Mouse (Mus musculus): ENCODE measurements around the gene Ssh2. TPM values are rescaled to one million over a fixed set of nuclear protein-coding genes. Genes with fewer than 3 reads are reported as not detected.

Ssh2 gene
- polyA plus RNA-seq, 1 experiment from 2014 or later = 8.4 TPM

GRCm38 (mm10) chr11:77467157-77467556 is 251.1 kb downstream of the Ssh2 start:
- peak overlapping the region; percentile 29; the same call in 1 of the 2 replicates for H3K4me2 ChIP-seq (ENCODE audit: low read depth, low read length)
- peaks cover 47% of the 10 kb centered on the region for H3K27me3 ChIP-seq (ENCODE audit: control insufficient read depth, insufficient read depth, low read length)
- H3K9me3 ChIP-seq (replicated peaks; ENCODE audit: control insufficient read depth, low read length) = no peaks in the 10 kb centered on the region
- no peak overlapping the region for H3K27ac ChIP-seq (ENCODE audit: low read length)
- no peak overlapping the region for H3K9ac ChIP-seq (ENCODE audit: low read length)
- H3K4me3 ChIP-seq (replicated peaks; ENCODE audit: low read length) = no peak overlapping the region
- H3K4me1 ChIP-seq (ENCODE audit: control insufficient read depth, insufficient read depth, low read length) = peaks cover 10% of the 10 kb centered on the region
- WGBS = 4% methylated on average over 25 of the region's 25 CpGs
- H3K36me3 ChIP-seq (ENCODE audit: control insufficient read depth, insufficient read depth, low read length) = no peaks in the 10 kb centered on the region
- ATAC-seq (ENCODE audit: insufficient read depth, low FRiP score) = peak; percentile 42; the same call in 1 of the 2 replicates

GRCm38 (mm10) chr11:77467784-77468183 is 251.7 kb downstream of the Ssh2 start:
- no peak overlapping the region for H3K9ac ChIP-seq (ENCODE audit: low read length)
- no peak overlapping the region for H3K27ac ChIP-seq (ENCODE audit: low read length)
- no peaks in the 10 kb centered on the region for H3K36me3 ChIP-seq (ENCODE audit: control insufficient read depth, insufficient read depth, low read length)
- no peak for ATAC-seq (ENCODE audit: insufficient read depth, low FRiP score)
- H3K4me3 ChIP-seq (replicated peaks; ENCODE audit: low read length) = no peak overlapping the region; the same call in 1 of the 2 replicates
- H3K27me3 ChIP-seq (ENCODE audit: control insufficient read depth, insufficient read depth, low read length) = peaks cover 44% of the 10 kb centered on the region
- H3K4me2 ChIP-seq (ENCODE audit: low read depth, low read length) = peak overlapping the region; percentile 26; the same call in 1 of the 2 replicates
- peaks cover 7% of the 10 kb centered on the region for H3K4me1 ChIP-seq (ENCODE audit: control insufficient read depth, insufficient read depth, low read length)
- H3K9me3 ChIP-seq (replicated peaks; ENCODE audit: control insufficient read depth, low read length) = no peaks in the 10 kb centered on the region
- 15% methylated on average over 20 of the region's 20 CpGs for WGBS

- Histone ChIP-seq H3K9me3 (replicated peaks; ENCODE audit: control insufficient read depth, low read length) (no peaks in the 10 kb centered on the region), H3K4me1 (ENCODE audit: control insufficient read depth, insufficient read depth, low read length) (peaks cover 4% of the 10 kb centered on the region; the same call in 1 of the 2 replicates), H3K4me3 (replicated peaks; ENCODE audit: low read length) (no peak overlapping the region), H3K36me3 (ENCODE audit: control insufficient read depth, insufficient read depth, low read length) (no peaks in the 10 kb centered on the region), H3K27me3 (ENCODE audit: control insufficient read depth, insufficient read depth, low read length) (peaks cover 38% of the 10 kb centered on the region), H3K9ac (ENCODE audit: low read length) (no peak overlapping the region), H3K27ac (ENCODE audit: low read length) (no peak overlapping the region), H3K4me2 (ENCODE audit: low read depth, low read length) (no peak overlapping the region)
- no peak for ATAC-seq (ENCODE audit: insufficient read depth, low FRiP score)
- 87% methylated on average over 9 of the region's 9 CpGs for WGBS
Measured at GRCm38 (mm10) chr11:77468397-77468796, 252.3 kb downstream of the Ssh2 start.

DNA sequence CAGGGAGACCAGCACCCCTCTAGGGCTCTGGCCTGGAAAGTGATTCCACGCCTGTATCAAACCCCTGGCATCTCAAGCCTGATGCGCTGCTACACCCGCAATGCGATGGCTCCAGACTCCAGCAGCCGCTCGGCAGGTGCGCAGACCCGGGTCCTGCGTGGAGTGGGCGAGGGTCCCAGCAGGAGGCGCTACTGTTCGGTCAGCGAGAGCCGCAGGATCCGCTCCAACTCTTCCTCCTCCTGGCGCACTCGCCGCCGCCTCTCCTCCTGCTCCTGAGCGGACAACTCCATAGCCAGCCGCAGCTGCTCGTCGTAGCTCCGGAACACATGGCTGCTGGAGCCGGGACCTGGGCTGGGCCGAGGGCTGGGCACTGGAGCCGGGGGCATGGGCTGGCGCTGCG is 255.3 kb downstream of the Ssh2 start:
- H3K36me3 ChIP-seq (ENCODE audit: control insufficient read depth, insufficient read depth, low read length) = no peaks in the 10 kb centered on the region
- peaks cover 23% of the 10 kb centered on the region for H3K27me3 ChIP-seq (ENCODE audit: control insufficient read depth, insufficient read depth, low read length)
- no peak overlapping the region for H3K27ac ChIP-seq (ENCODE audit: low read length)
- no peak overlapping the region for H3K4me3 ChIP-seq (replicated peaks; ENCODE audit: low read length)
- H3K9ac ChIP-seq (ENCODE audit: low read length) = no peak overlapping the region
- no peaks in the 10 kb centered on the region for H3K9me3 ChIP-seq (replicated peaks; ENCODE audit: control insufficient read depth, low read length)
- no peak for ATAC-seq (ENCODE audit: insufficient read depth, low FRiP score)
- WGBS = 78% methylated on average over 29 of the region's 29 CpGs
- H3K4me1 ChIP-seq (ENCODE audit: control insufficient read depth, insufficient read depth, low read length) = peaks cover 4% of the 10 kb centered on the region; the same call in 1 of the 2 replicates
- H3K4me2 ChIP-seq (ENCODE audit: low read depth, low read length) = no peak overlapping the region

- 87% methylated on average over 16 of the region's 16 CpGs for WGBS
- no peak overlapping the region for H3K9ac ChIP-seq (ENCODE audit: low read length)
- H3K4me3 ChIP-seq (replicated peaks; ENCODE audit: low read length) = no peak overlapping the region
- no peaks in the 10 kb centered on the region for H3K36me3 ChIP-seq (ENCODE audit: control insufficient read depth, insufficient read depth, low read length)
- no peak overlapping the region for H3K4me2 ChIP-seq (ENCODE audit: low read depth, low read length)
- peaks cover 9% of the 10 kb centered on the region for H3K27me3 ChIP-seq (ENCODE audit: control insufficient read depth, insufficient read depth, low read length)
- ATAC-seq (ENCODE audit: insufficient read depth, low FRiP score) = no peak
- no peaks in the 10 kb centered on the region for H3K4me1 ChIP-seq (ENCODE audit: control insufficient read depth, insufficient read depth, low read length)
- H3K9me3 ChIP-seq (replicated peaks; ENCODE audit: control insufficient read depth, low read length) = no peaks in the 10 kb centered on the region
- no peak overlapping the region for H3K27ac ChIP-seq (ENCODE audit: low read length)
Measured at GRCm38 (mm10) chr11:77472775-77473174, 256.7 kb downstream of the Ssh2 start.

GRCm38 (mm10) chr11:77476216-77476615 is 260.1 kb downstream of the Ssh2 start:
- ATAC-seq (ENCODE audit: insufficient read depth, low FRiP score) = no peak
- WGBS = 94% methylated on average over 14 of the region's 14 CpGs
- Histone ChIP-seq H3K4me1 (ENCODE audit: control insufficient read depth, insufficient read depth, low read length) (no peaks in the 10 kb centered on the region), H3K27ac (ENCODE audit: low read length) (no peak overlapping the region), H3K4me2 (ENCODE audit: low read depth, low read length) (no peak overlapping the region), H3K9ac (ENCODE audit: low read length) (no peak overlapping the region), H3K9me3 (replicated peaks; ENCODE audit: control insufficient read depth, low read length) (no peaks in the 10 kb centered on the region), H3K27me3 (ENCODE audit: control insufficient read depth, insufficient read depth, low read length) (no peaks in the 10 kb centered on the region), H3K4me3 (replicated peaks; ENCODE audit: low read length) (no peak overlapping the region), H3K36me3 (ENCODE audit: control insufficient read depth, insufficient read depth, low read length) (no peaks in the 10 kb centered on the region)

DNA sequence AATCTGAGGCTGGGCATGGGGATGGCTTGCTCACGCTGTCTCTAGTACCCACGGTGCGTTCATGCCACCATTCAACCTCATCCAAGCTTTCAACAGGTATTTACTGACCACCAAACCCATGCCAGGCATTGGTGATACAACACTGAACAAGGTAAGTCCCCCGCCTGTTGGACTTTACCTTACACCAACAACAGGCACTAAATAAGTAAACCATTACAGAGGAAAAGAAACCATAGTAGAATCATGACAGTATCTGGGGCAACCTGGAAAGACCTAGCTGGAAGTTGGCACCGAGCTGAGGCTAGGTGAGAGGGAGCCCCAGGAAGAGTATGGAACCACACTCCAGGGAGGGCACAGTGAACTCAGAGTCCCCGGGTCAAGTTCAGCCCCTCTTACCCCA is 260.8 kb downstream of the Ssh2 start:
- Histone ChIP-seq H3K4me1 (ENCODE audit: control insufficient read depth, insufficient read depth, low read length) (no peaks in the 10 kb centered on the region), H3K4me2 (ENCODE audit: low read depth, low read length) (no peak overlapping the region), H3K27me3 (ENCODE audit: control insufficient read depth, insufficient read depth, low read length) (no peaks in the 10 kb centered on the region), H3K9me3 (replicated peaks; ENCODE audit: control insufficient read depth, low read length) (no peaks in the 10 kb centered on the region), H3K36me3 (ENCODE audit: control insufficient read depth, insufficient read depth, low read length) (no peaks in the 10 kb centered on the region), H3K9ac (ENCODE audit: low read length) (no peak overlapping the region), H3K4me3 (replicated peaks; ENCODE audit: low read length) (no peak overlapping the region), H3K27ac (ENCODE audit: low read length) (no peak overlapping the region)
- no peak for ATAC-seq (ENCODE audit: insufficient read depth, low FRiP score)
- WGBS = 89% methylated on average over 6 of the region's 6 CpGs

DNA sequence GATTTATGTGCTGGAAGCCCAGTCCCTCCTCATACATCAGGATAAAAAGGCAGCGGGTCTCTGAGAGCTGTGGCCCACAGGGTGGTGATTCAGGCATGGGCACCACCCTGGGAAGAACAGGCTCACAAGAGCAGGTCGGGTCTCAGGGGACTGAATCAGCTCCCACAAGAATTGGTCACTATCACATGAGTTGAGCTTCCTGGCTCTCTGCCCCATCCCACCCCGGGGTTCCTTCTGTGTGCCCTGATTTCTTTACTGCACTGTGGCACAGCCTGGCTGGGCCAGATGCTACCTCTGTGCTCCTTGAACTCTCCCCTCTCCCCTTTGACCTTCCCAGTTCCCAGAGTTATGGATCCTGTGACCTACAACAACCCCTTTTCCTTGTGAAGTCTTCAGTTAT is 267.0 kb downstream of the Ssh2 start:
- 51% methylated on average over 3 of the region's 3 CpGs for WGBS
- Histone ChIP-seq H3K9ac (ENCODE audit: low read length) (no peak overlapping the region), H3K9me3 (replicated peaks; ENCODE audit: control insufficient read depth, low read length) (no peaks in the 10 kb centered on the region), H3K27me3 (ENCODE audit: control insufficient read depth, insufficient read depth, low read length) (no peaks in the 10 kb centered on the region), H3K4me1 (ENCODE audit: control insufficient read depth, insufficient read depth, low read length) (peaks cover 17% of the 10 kb centered on the region), H3K27ac (ENCODE audit: low read length) (no peak overlapping the region), H3K36me3 (ENCODE audit: control insufficient read depth, insufficient read depth, low read length) (no peaks in the 10 kb centered on the region), H3K4me3 (replicated peaks; ENCODE audit: low read length) (no peak overlapping the region), H3K4me2 (ENCODE audit: low read depth, low read length) (no peak overlapping the region)
- no peak for ATAC-seq (ENCODE audit: insufficient read depth, low FRiP score)

DNA sequence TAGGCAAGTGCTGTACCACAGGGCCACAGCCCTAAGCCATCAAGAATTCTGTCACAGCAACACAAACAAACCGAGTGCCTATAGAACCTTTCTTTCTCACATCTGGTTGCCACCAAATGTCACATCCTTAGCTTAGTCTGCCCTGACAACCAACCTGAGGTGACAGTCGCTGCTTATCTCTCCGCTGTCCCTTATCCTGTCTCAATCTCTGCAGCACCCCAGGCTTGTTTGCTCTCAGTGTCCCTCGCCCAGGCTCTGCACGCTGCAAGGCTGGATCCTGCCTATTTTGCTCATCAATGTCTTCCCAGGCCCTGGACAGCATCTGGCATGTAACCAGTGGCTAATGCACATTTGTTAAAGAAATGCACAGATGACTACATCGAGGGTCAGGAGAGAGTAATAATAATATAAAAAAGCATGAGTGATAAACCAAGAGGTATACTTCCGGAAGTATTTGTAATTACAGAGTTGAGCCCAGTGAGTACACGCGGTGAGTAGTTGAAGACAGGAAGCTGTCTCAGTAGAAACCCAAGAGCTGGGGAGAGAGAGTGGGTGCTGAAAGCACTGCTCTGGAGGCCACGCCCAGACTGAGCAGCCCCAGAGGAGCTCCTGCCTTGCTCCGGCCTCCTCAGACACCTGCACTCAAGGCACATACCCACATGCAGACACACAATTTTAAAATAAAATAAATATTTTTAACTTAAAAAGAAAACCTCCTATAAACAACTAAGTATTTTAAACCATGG is 267.6 kb downstream of the Ssh2 start:
- ATAC-seq (ENCODE audit: insufficient read depth, low FRiP score) = no peak
- peaks cover 22% of the 10 kb centered on the region for H3K4me1 ChIP-seq (ENCODE audit: control insufficient read depth, insufficient read depth, low read length)
- no peaks in the 10 kb centered on the region for H3K9me3 ChIP-seq (replicated peaks; ENCODE audit: control insufficient read depth, low read length)
- H3K36me3 ChIP-seq (ENCODE audit: control insufficient read depth, insufficient read depth, low read length) = no peaks in the 10 kb centered on the region
- no peak overlapping the region for H3K27ac ChIP-seq (ENCODE audit: low read length)
- H3K4me2 ChIP-seq (ENCODE audit: low read depth, low read length) = no peak overlapping the region
- H3K9ac ChIP-seq (ENCODE audit: low read length) = no peak overlapping the region
- 39% methylated on average over 11 of the region's 11 CpGs for WGBS
- H3K27me3 ChIP-seq (ENCODE audit: control insufficient read depth, insufficient read depth, low read length) = no peaks in the 10 kb centered on the region
- no peak overlapping the region for H3K4me3 ChIP-seq (replicated peaks; ENCODE audit: low read length)
